Mouse (Mus musculus) cortical plate, adult 2 months (tissue): ENCODE results near the gene Aldh1l1.

Experiments
- CTCF ChIP-seq: fragments of 200-500 bp; IDR thresholded peaks from 2 replicates; pipeline ENCODE4 v1.5.1; 2011; ENCODE audit warnings: mild to moderate bottlenecking, control low read depth, low read length; ENCODE audit not compliant: insufficient read depth; ENCODE audit errors: extremely low read depth
- POLR2A ChIP-seq: fragments of 200-500 bp; IDR thresholded peaks from 2 replicates; pipeline ENCODE4 v1.6.1; 2011; ENCODE audit warnings: mild to moderate bottlenecking, low read length, control low read depth; ENCODE audit not compliant: insufficient read depth; ENCODE audit errors: extremely low read depth

DNA sequence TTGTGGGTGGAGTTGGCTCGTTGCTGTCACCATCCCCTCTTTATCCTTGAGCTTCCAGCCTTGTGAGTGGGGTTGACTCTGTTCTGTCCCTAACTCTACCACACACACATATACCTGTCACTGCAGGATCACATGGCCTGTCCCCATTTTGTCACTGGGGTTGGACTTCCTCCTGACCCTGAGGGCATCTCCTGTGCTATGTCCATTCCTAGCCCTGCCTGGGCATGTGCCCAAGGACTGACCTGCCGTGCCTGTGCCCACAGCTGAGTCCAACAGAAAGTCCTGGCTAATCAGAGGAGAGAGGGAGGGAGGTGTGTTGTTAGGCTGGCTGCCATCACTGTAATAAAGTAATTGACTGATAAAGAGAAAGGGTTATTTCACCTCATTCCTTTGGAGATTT, 58.2 kb downstream of the Aldh1l1 start:
- no peak for TF ChIP-seq POLR2A
- TF ChIP-seq CTCF: no peak
